Mouse (Mus musculus) bone marrow macrophage, adult 2 months (primary cell): Measurements from ENCODE around the gene Lypd6b.

Source experiments
- CTCF ChIP-seq: IDR thresholded peaks from 2 replicates; pipeline ENCODE4 v1.5.1; 2012; ENCODE audit warnings: low read depth, mild to moderate bottlenecking, low read length, moderate library complexity
- POLR2A ChIP-seq: IDR thresholded peaks from 2 replicates; pipeline ENCODE4 v1.6.1; 2012; ENCODE audit warnings: mild to moderate bottlenecking, low read depth, low read length, borderline replicate concordance

GRCm38 (mm10) chr2:49938246-49938645 lies 150.8 kb downstream of the Lypd6b start:
- no peak for TF ChIP-seq CTCF
- TF ChIP-seq POLR2A, result no peak
